Mouse (Mus musculus) left cerebral cortex, postnatal 36 days (tissue): ENCODE results near the gene Olfr679. TPM values are rescaled to one million over a fixed set of nuclear protein-coding genes. Genes with fewer than 3 reads are reported as not detected.
"Not testable (repeated sequence)": the region's sequence is repeated elsewhere in the genome, so short reads cannot be mapped to it uniquely, and the experiment has no call there.

Source experiments
- DNase-seq, 2 experiments: peaks; one replicate each; pipeline ENCODE4 v3.0.0; 2021 to 2022; ENCODE audit warnings: low spot score in 2 of 2, mixed read lengths in 1 of 2
- intact Hi-C: fragments of 180-260 bp; cut with DNase I; formaldehyde crosslinking; loops from one replicate; pipeline ENCODE4 v1.15.1; 2025
- total RNA-seq, 2 experiments: library from RNA; stranded (reverse); gene quantifications; 2 replicates each; pipeline ENCODE4 v1.2.3; 2021

Gene Olfr679
- not detected for total RNA-seq

DNA sequence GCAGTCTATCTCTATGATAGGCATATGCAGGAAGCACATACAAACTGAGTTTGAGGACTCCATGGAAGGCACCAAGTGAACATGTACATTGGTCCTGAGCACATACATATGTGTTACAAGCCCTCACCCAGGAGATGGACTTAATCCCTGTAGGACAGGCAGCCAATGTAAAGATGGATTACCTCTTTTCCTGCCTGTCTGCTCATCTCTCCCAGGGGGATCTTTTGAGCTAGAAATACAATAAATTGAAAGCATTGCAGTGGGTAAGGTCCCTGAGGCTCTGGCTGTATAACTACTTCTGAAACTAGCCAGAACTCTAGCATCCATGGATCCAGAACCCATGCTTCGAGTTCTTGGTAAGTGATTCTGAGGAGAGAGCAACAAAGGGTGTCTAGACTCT lies at the start of gene Olfr679:
TSS of gene Olfr679 (plus strand) at position 301 of the 400 bp plus-strand sequence.
- DNase-seq, result no peak
- intact Hi-C loops, result no loop called here

DNA sequence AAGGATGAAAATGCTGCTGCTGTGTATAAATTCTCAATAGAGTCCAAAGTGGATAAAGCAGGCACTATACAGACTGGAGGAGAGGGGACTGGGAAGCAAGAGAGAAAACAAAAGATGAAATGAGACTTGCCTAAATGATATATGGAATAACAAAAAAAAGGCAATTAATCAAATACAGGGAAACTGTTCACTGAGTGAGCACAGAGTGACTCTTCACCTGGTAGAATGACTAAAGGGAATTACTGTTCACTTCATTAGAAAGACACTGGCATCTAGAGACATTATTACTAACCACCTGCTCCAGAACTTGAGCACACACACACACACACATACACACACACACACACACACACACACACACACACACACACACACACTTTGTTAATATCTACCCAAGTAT lies 48.6 kb upstream of the Olfr679 start, which contains the start of gene Olfr676:
TSS of gene Olfr676 (plus strand) at position 301 of the 400 bp plus-strand sequence.
- intact Hi-C loops, result no loop called here
- DNase-seq, result no peak

DNA sequence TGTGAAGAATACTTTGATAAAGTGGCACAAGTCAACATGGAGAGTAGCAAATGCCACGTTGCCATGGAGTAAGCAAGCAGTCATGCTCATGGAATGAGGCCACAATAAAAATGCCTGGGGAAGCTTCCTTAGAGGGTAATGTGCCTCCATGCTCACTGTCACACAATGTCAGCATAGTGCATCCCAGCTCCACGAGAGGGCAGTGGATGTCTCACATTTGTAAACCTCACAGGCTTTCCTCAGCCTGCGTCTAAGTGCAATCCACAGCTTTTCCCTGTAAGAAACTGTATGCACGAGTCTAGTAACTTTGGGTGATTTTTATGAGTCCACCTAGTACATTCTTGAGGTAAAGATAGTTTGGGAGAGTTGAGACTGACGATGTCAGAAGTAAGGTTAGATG lies 47.2 kb upstream of the Olfr679 start:
- intact Hi-C loops, DNase-seq: not testable (repeated sequence)

DNA sequence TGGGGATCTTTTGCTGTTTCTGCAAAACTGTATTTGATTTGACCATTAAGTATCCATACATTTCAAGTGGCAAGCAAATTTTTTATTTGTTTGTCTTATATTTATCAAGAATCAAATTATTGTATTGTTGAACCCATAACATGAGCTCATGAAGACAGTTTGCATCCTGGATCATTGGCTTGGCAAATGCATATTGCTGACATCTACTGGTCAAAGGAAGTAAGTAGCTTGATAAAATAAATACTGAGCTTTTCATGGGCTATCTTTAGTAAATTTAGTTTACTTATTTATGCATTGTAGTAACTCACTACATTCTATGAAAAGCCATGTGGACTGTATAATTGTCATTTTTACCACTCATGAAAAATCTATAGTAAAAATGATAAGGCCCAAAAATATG lies 22.1 kb upstream of the Olfr679 start:
- no peak for DNase-seq
- intact Hi-C loops, result no loop called here

DNA sequence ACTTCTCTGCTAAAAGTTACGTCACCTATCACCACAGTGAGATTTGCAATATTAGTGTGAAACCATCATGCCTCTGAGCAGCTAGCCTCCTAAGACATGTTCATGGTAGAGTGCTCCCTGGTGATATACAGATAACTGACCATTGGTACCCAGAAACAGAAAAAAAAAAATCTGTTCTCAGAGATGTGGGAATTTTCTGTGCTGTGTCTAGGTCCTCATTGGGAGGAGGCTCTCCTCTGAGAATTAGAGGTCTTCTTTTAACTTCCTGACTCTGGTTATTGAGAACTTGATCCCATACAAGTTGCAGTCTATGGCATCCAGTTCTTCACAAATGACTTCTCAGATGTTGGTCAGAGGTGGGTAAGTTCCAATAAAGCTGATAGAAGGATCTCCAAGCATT lies 16.8 kb upstream of the Olfr679 start, which contains the start of gene Olfr678:
TSS of gene Olfr678 (plus strand) at position 301 of the 400 bp plus-strand sequence.
- intact Hi-C loops, result no loop called here
- no peak for DNase-seq

DNA sequence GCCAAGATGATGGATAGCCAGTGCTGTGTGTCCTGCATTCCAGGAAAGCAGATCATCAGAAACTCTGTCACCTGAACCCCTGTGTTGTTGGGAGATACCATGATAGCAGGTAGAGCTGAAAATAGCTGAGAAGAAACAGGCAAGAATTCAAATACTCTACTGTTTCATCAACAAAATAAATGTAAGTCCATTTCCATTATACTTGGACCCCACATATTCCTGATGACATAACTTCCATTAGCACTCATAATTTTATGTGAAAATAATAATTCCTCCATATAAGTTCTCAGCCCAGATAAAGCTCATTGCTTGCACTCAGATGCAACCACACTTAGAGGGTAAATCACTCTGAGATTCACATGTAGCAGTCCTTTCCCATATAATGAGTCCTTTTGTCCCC lies 11.7 kb downstream of the Olfr679 start, which contains the start of gene Olfr680-ps1:
TSS of gene Olfr680-ps1 (minus strand) at position 101 of the 400 bp plus-strand sequence.
- intact Hi-C loops, DNase-seq: not testable (repeated sequence)

DNA sequence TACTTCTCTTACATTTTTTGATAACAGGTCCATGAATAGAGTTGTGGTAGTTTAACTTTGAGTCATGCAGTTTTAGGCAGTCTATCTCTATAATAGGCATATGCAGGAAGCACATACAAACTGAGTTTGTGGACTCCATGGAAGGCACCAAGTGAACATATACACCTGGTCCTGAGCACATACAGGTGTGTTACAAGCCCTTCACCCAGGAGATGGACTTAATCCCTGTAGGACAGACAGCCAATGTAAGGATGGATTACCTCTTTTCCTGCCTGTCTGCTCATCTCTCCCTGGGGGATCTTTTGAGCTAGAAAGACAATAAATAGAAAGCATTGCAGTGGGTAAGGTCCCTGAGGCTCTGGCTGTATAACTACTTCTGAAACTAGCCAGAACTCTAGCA lies 35.5 kb downstream of the Olfr679 start, which contains the start of gene Olfr681:
TSS of gene Olfr681 (plus strand) at position 301 of the 400 bp plus-strand sequence.
- intact Hi-C loops, result no loop called here
- no peak for DNase-seq

Other genes with a start within 250 kb of the Olfr679 start
- not detected for gene Usp17lb, start 238.6 kb upstream of the Olfr679 start, total RNA-seq
- not detected for gene Usp17la, start 224.2 kb upstream of the Olfr679 start, total RNA-seq
- gene Olfr665, start 203.2 kb upstream of the Olfr679 start, total RNA-seq, result not detected
- gene Olfr666, start 185.3 kb upstream of the Olfr679 start, total RNA-seq, result not detected
- gene Olfr667, start 159.7 kb upstream of the Olfr679 start, total RNA-seq, result not detected
- not detected for gene Olfr668, start 153.1 kb upstream of the Olfr679 start, total RNA-seq
- gene Olfr669, start 147.0 kb upstream of the Olfr679 start, total RNA-seq, result not detected
- not detected for gene Olfr670, start 118.6 kb upstream of the Olfr679 start, total RNA-seq
- not detected for gene Olfr671, start 102.1 kb upstream of the Olfr679 start, total RNA-seq
- gene Olfr672, start 79.2 kb upstream of the Olfr679 start, total RNA-seq, result not detected
- gene Olfr675, start 52.7 kb upstream of the Olfr679 start, total RNA-seq, result not detected
- not detected for gene Olfr676, start 48.5 kb upstream of the Olfr679 start, total RNA-seq
- not detected for gene Olfr677, start 29.8 kb upstream of the Olfr679 start, total RNA-seq
- not detected for gene Olfr678, start 16.7 kb upstream of the Olfr679 start, total RNA-seq
- gene Olfr680-ps1, start 11.6 kb downstream of the Olfr679 start, total RNA-seq, result not detected
- not detected for gene Olfr681, start 35.6 kb downstream of the Olfr679 start, total RNA-seq
- gene Olfr683, start 65.8 kb downstream of the Olfr679 start, total RNA-seq, result not detected
- not detected for gene Olfr684, start 82.4 kb downstream of the Olfr679 start, total RNA-seq
- gene Olfr685, start 104.8 kb downstream of the Olfr679 start, total RNA-seq, result not detected
- not detected for gene Olfr686, start 126.3 kb downstream of the Olfr679 start, total RNA-seq
- not detected for gene Olfr688, start 206.9 kb downstream of the Olfr679 start, total RNA-seq
- not detected for gene Olfr689, start 230.0 kb downstream of the Olfr679 start, total RNA-seq